Mouse (Mus musculus) cerebellum, postnatal 4 days (tissue): ENCODE results near the gene Bdh1.
"Not testable (repeated sequence)": the region's sequence is repeated elsewhere in the genome, so short reads cannot be mapped to it uniquely, and the experiment has no call there.

Experiments used
- DNase-seq, 2 experiments: peaks; one replicate each; pipeline ENCODE4 v3.0.0; 2022; ENCODE audit warnings: low spot score in 2 of 2, mixed read lengths in 1 of 2

Gene Bdh1

GRCm38 (mm10) chr16:31422000-31422399 lies at the start of gene Bdh1:
TSS of gene Bdh1 (plus strand) at chr16:31422280.
- no peak for DNase-seq

DNA sequence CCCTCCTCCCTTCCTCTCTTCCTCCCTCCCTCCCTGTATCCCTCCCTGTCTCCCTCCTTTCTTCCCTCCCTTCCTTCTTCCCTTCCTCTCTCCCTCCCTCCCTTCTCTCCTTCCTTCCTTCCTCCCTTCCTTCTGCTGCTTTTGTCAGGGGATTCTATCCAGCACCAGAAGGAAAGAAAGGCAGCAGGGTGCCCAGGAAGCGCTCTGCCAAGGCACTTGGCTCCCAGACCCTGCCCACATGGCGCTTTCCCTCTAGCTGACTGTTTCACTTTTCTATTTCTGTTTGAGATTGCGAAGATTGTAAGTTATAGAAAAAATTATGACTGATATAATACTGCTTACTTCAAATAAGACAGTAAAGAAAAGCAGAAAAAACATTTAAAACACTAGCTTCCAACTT lies 49.8 kb upstream of the Bdh1 start:
- DNase-seq, result not testable (repeated sequence)

DNA sequence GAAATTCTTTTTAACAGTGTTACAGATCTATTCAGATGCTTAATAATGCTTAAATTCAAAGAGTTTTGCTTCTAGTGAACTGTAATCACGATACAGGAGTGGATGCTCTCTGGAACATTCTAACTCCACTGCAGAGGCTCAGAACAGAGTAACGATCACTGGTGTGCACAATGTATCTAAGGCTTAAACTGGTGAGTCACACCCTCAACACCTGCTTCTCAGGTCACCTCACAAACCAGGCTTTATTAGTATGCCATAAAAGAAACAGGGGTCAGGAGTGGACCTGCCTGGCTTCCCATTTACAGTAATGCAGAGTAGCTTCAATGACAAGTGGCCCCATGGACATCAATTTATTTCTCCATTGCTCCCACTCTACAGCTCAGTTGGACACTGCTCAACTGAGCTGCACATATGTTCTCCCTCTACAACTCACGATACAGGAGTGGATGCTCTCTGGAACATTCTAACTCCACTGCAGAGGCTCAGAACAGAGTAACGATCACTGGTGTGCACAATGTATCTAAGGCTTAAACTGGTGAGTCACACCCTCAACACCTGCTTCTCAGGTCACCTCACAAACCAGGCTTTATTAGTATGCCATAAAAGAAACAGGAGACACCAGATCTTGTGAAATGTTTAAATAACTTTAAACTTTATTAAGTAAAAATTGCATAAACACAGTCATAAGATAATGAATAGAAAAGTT lies 46.0 kb upstream of the Bdh1 start:
- not testable (repeated sequence) for DNase-seq

- DNase-seq, result not testable (repeated sequence)
Measured at GRCm38 (mm10) chr16:31388269-31388668, 33.8 kb upstream of the Bdh1 start.

GRCm38 (mm10) chr16:31399231-31399630 lies 22.8 kb upstream of the Bdh1 start:
- no peak for DNase-seq

DNA sequence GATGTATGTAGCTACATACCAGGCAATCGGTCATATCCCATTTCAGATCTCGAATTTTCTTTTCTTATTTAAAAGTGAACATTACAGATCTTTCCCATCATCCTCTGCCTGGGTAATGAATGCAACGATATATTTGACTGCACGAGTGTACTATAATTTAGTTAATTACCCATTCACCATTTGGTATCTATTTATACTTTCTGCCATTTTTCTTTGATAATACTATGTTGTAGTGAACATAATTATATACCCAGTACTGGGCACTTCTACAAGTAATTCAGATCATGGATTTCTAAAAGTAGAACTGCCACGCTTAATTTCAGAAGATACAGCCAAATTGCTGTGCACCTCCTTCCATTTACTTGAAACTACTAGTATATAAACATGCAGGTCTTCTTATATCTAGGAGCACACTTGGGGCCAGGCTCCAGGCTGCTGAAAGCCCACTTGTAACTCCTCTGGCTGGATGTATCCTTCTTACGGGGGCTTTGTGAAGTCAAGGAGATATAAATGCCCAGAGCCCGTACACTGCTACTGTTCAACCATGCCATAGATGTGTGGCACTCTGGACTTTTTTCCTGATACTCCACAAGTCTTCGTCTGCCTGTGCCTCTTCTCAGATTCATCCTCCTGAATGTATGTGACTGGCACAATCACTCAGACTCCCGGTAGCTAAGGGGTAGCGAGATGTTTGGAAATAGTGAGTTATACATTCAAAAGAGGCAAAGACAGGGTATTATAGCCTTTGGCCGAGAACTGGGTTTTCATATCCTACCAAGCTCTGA lies 21.0 kb upstream of the Bdh1 start:
- DNase-seq, result no peak

- no peak for DNase-seq
Measured at GRCm38 (mm10) chr16:31402096-31402495, 20.0 kb upstream of the Bdh1 start.

GRCm38 (mm10) chr16:31403971-31404370 lies 18.1 kb upstream of the Bdh1 start:
- DNase-seq, result no peak

DNA sequence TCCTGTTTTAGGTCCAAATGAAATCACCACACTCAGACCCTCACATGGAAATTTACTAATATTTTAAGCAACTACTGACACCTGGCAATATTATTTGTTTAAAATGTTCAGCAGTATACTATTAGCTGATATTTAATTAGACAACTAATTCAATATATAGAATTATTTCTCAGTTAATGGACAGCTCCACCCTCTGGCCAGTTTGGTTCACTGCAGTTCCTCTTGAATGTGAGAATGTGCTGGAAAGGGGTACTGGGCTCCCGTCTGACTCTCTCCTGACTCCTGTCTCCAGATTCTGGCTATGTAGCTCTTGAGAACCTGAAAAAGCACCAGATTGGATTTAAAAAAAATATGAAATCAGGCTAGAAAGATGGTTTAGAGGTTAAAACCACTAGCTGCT lies 17.0 kb upstream of the Bdh1 start:
- no peak for DNase-seq

- no peak for DNase-seq
Measured at GRCm38 (mm10) chr16:31407872-31408271, 14.2 kb upstream of the Bdh1 start.

DNA sequence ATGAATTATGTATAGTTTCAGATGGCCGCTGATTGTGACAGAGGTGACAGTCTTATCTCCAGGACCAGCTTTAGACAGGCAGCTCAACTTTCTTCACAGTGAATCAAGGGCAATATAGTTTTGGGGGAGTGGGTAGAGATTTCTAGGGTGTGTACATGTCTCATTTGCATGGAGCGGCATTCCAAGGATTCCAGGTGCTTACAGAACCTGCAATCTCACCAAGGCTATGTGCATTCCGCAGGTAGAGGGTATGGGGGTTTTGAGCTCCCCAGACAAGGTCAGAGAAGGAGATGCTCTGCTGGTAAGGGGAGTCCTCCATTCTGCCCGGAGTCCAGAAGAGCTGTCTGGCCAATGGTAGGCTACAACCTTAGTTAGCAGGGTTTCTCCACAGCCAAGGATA lies 11.1 kb upstream of the Bdh1 start:
- DNase-seq, result no peak

- DNase-seq, result peak in 1 of 2 experiments; percentile 38
Measured at GRCm38 (mm10) chr16:31412321-31412720, 9.8 kb upstream of the Bdh1 start.

DNA sequence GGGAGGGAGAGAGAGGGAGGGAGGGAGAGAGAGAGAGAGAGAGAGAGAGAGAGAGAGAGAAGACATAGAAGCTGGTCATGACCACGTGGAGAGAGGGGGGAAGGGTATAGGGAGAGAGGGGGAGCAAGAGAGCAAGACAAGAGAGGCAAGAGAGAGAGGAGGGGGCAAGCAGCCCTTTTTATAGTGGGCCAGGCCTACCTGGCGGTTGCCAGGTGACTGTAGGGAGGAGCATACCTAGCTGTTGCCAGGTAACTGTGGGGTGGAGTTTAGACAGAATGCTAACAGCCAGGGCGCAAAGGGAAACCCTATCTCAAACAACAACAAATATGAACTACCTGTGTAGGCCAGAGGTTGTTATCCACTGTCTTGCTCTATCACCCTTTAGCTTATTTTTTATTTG lies 8.3 kb upstream of the Bdh1 start:
- DNase-seq, result no peak

GRCm38 (mm10) chr16:31415885-31416450 lies 6.1 kb upstream of the Bdh1 start:
- DNase-seq, result no peak

- DNase-seq, result no peak
Measured at GRCm38 (mm10) chr16:31418704-31419103, 3.4 kb upstream of the Bdh1 start.

- DNase-seq, result no peak
Measured at GRCm38 (mm10) chr16:31419457-31419856, 2.6 kb upstream of the Bdh1 start.

DNA sequence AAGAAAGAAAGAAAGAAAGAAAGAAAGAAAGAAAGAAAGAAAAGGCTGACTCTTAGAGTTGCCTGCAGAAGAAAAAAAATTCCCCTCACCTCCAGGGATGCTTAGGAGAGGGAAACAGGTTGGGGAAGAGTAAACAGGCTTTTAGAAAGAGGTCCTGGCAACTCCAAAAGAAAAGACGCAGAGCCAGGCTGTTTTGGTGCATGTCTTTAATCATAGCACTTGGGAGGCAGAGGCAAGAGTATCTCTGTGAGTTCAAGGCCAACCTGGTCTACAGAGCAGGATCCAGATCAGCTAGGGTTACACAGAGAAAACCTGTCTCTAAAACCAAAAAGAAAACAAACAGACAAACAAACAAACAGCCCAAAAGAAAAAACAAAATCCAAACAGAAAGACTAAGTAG lies 642 bp downstream of the Bdh1 start:
- no peak for DNase-seq

GRCm38 (mm10) chr16:31423368-31423767 lies 1.3 kb downstream of the Bdh1 start:
- no peak for DNase-seq

DNA sequence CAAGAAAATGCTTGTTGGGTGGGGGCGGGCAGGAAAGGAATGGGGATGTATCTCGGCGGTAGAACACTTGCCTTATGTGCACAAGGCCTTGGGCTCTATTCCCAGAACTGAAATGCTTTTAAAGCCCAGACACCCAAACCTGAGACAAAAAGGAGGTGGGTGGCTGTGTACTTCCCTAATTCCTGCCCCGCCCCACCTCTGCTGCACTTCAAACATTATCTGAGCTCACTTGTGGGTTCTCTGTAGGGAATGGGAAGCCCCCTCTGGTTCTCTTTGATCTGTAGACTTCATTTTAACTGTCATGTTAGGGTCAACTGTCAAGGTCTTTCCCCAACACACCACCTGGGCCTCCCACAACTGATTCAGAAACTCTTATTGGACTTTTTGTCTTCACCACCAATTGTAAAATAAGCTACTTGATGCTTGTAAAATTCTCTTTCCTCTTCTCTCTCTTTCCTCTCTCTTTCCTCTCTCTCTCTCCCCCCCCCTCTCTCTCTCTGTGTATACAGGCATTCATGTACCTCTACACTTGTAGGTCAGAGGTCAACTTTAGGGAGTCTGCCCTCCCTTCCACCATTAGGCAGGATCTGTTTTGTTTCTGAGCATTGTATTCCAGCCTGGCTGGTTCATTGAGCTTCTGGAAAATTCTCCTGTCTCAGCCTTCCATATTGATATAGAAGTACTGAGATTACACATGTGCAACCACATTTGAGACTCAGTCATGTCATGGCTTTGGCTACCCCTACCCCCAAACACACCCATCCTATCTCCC lies 2.5 kb downstream of the Bdh1 start:
- DNase-seq, result no peak

- peak; percentile 68 to 77 for DNase-seq
Measured at GRCm38 (mm10) chr16:31425508-31425907, 3.4 kb downstream of the Bdh1 start.

DNA sequence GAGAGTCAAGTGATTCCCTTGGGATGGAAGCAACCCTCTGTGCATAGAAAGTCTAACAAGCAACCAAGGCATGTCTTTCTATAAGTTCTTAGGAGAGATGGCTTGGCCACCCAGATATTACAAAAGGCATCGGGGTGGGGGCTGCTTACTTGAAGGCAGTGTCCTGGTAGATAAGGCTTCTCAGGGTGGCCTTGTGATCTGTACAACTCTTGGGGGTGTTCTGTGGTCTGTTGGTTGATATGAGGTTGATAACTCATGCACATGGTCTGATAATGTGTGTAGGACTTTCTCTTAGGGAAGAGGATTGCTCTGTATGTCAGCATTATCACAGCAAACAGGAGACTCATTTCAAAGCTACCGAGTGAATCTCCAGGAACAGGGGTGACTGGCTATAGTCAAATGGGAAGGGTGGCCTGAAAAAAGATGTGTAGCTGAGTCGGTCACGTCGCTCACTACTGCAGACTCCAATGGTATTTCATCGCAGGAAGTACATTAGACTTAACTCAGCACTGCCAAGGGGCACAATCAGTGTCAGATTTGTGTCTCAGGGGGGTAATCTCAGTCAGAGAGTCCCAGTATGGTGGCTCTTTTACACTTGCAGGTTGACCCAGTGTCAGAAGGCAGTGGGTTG lies 4.5 kb downstream of the Bdh1 start:
- DNase-seq, result no peak

DNA sequence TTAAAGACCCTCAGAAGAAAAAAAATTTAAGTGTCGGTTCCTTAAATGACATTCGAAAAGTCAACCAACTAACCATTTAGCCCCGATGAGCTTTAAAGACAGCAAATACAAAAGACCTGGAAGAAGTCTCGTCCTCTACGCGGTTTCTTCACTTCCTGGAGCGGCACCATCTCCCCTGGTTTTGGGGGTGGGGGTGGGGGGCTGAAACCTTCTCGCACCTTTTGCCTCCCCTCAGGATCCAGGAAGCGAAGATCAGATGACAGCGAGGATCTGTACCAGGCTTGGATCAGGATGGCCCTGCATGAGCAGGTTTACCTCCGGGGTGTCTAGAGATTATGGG lies 6.2 kb downstream of the Bdh1 start:
- no peak for DNase-seq
